Mouse (Mus musculus) megakaryocyte, embryonic 14.5 days (primary cell): ENCODE results near the gene Ubxn1.
"Not testable (repeated sequence)": the region's sequence is repeated elsewhere in the genome, so short reads cannot be mapped to it uniquely, and the experiment has no call there.

Source experiments
- FLI1 ChIP-seq: IDR thresholded peaks from 2 replicates; pipeline ENCODE4 v1.6.1; 2012; ENCODE audit warnings: low read length, inconsistent platforms, mixed read lengths
- GATA1 ChIP-seq: IDR thresholded peaks from 3 replicates; pipeline ENCODE4 v1.6.1; 2012; ENCODE audit warnings: mixed read lengths, low read length, inconsistent platforms, borderline replicate concordance

GRCm38 (mm10) chr19:8870381-8870780, 915 bp upstream of the Ubxn1 start:
- not testable (repeated sequence) for TF ChIP-seq GATA1, FLI1
